28 mouse cellular contexts compared by ENCODE assay signal in the genomic region with DNA sequence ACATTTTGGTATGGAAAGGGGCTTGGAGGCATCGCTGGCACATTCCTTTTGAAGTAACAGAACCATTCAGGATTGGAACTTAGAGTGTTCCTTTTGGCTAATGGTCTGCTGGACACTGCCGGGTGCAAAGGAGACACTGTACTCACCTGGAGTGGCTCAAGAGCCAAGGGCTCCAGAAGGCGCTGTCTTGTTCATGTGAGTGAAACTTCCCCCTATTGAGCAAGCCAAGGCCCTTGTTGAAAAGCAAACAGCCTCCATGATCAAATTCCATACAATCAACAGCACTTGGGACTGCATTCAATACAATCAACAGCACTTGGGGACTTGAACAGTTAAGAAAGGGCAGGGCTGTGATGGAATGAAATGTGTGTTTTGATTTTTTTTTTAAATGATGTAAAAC.
DNase-seq lines count a peak whose midpoint lies in the region; ATAC-seq and TF ChIP-seq lines count a peak whose summit lies in the region.
"Had no signal": no experiment of that assay in that cellular context is flagged by ENCODE, and none has a peak within 500 bp of the region (broad histone marks: within the 10 kb centered on the region; RNA-seq: fewer than 3 reads in every experiment).

No protein-coding gene starts in this region.

- no peak for TF ChIP-seq EP300 in CH12.LX (IDR thresholded peaks at IDR 0.05; ENCODE audit: low read length)

- H3K4me3 ChIP-seq in CH12.LX (replicated peaks in 1 of 3; ENCODE audit: low read depth in 2 of 3, low read length in 2 of 3, poor library complexity in 1 of 3) = no peak overlapping the region
- no peak overlapping the region for H3K4me3 ChIP-seq in lung, embryonic 15.5 days
- H3K4me3 ChIP-seq: embryonic facial prominence, embryonic 10.5 days; embryonic facial prominence, embryonic 13.5 days; erythroblast, embryonic 14.5 days; forebrain, embryonic 12.5 days; forebrain, embryonic 15.5 days; heart, adult 2 months; heart, embryonic 10.5 days; heart, embryonic 13.5 days had no signal

- no peak for TF ChIP-seq CTCF in CH12.LX (conservative IDR thresholded peaks at IDR 0.05 in 1 of 2, IDR thresholded peaks at IDR 0.05 in 1 of 2; ENCODE audit: low read depth in 2 of 2, low read length in 2 of 2)

- TF ChIP-seq RAD21 in CH12.LX (IDR thresholded peaks at IDR 0.05; ENCODE audit: low read depth, low read length) = no peak

- WGBS in lung, embryonic 15.5 days = 71% methylated on average over 3 of the region's 3 CpGs

- H3K9ac ChIP-seq in CH12.LX (ENCODE audit: insufficient read depth, low read depth) = no peak overlapping the region
- H3K9ac ChIP-seq in lung, embryonic 15.5 days = no peak overlapping the region
- H3K9ac ChIP-seq: embryonic facial prominence, embryonic 13.5 days; forebrain, embryonic 12.5 days; forebrain, embryonic 15.5 days; heart, embryonic 13.5 days; hindbrain, embryonic 14.5 days had no signal

- H3K27me3 ChIP-seq in CH12.LX (replicated peaks) = no peaks in the 10 kb centered on the region
- H3K27me3 ChIP-seq in lung, embryonic 15.5 days = no peaks in the 10 kb centered on the region
- H3K27me3 ChIP-seq: embryonic facial prominence, embryonic 13.5 days; forebrain, embryonic 12.5 days; forebrain, embryonic 15.5 days; heart, embryonic 13.5 days had no signal

- peak overlapping the region; percentile 56; the same call in 1 of the 2 replicates for H3K4me2 ChIP-seq in CH12.LX (ENCODE audit: insufficient read depth, low read depth, poor library complexity, severe bottlenecking)
- no peak overlapping the region for H3K4me2 ChIP-seq in lung, embryonic 15.5 days
- H3K4me2 ChIP-seq: embryonic facial prominence, embryonic 13.5 days; forebrain, embryonic 12.5 days; forebrain, embryonic 15.5 days; heart, embryonic 13.5 days; hindbrain, embryonic 14.5 days had no signal

- no peak for DNase-seq in CH12.LX (ENCODE audit: extremely low read depth)
- peak; percentile 48 for DNase-seq in lung, postnatal 25 days (ENCODE audit: low spot score)
- no peak for DNase-seq in retina, postnatal 1 day
- no peak for DNase-seq in kidney, postnatal 10 days
- no peak for DNase-seq in adrenal gland, postnatal 10 days
- DNase-seq: adrenal gland, adult 8-10 months; adrenal gland, postnatal 36 days; cerebellum, adult 2 months; cerebellum, adult 9-11 months; cerebellum, postnatal 25 days; embryo, embryonic 11 days; gastrocnemius, postnatal 10 days; gastrocnemius, postnatal 36 days; heart, adult 2 months; heart, postnatal 14 days; heart, postnatal 4 days had no signal

- peaks cover 15 to 61% of the 10 kb centered on the region in 2 experiments for H3K4me1 ChIP-seq in CH12.LX (ENCODE audit: control insufficient read depth in 1 of 2, insufficient read depth in 2 of 2)
- H3K4me1 ChIP-seq in lung, embryonic 15.5 days = peaks cover 15% of the 10 kb centered on the region
- H3K4me1 ChIP-seq: forebrain, embryonic 12.5 days had no signal

- no peaks in the 10 kb centered on the region for H3K79me2 ChIP-seq in CH12.LX (replicated peaks; ENCODE audit: control insufficient read depth, extremely low read depth, insufficient read depth, poor library complexity, severe bottlenecking)

- H3K27ac ChIP-seq in CH12.LX (ENCODE audit: insufficient read depth, low read depth) = no peak overlapping the region
- peak overlapping the region; percentile 46; the same call in 1 of the 2 replicates for H3K27ac ChIP-seq in lung, embryonic 15.5 days
- H3K27ac ChIP-seq: embryonic facial prominence, embryonic 10.5 days; embryonic facial prominence, embryonic 13.5 days; forebrain, embryonic 12.5 days; forebrain, embryonic 15.5 days; heart, embryonic 10.5 days; heart, embryonic 13.5 days; hindbrain, embryonic 14.5 days; hindbrain, postnatal 0 days had no signal

- dilution Hi-C loops in CH12.LX (cut with MboI; ENCODE audit: extremely low pct_ligation_motif_present, extremely low pct_unique_long_range_greater_than_20kb, low sequenced_read_pairs) = no loop called here

- no peak; the same call in 1 of the 2 replicates for ATAC-seq in lung, embryonic 15.5 days (ENCODE audit: borderline replicate concordance, extremely low read depth, low FRiP score, low TSS enrichment)
- ATAC-seq: activated CD4-positive, CD25-positive, alpha-beta regulatory T cell, adult 4 months; CD4-positive, CD25-positive, alpha-beta regulatory T cell, adult 4 months; forebrain, embryonic 15.5 days; hindbrain, postnatal 0 days had no signal

- H3K9me3 ChIP-seq in CH12.LX (replicated peaks; ENCODE audit: low read length) = no peaks in the 10 kb centered on the region
- no peaks in the 10 kb centered on the region for H3K9me3 ChIP-seq in lung, embryonic 15.5 days
- H3K9me3 ChIP-seq: embryonic facial prominence, embryonic 10.5 days; embryonic facial prominence, embryonic 13.5 days; forebrain, embryonic 12.5 days; forebrain, embryonic 15.5 days; heart, embryonic 10.5 days; heart, embryonic 13.5 days had no signal

- no peak for TF ChIP-seq POLR2A in CH12.LX (IDR thresholded peaks at IDR 0.05; ENCODE audit: low read depth, low read length)

- H3K36me3 ChIP-seq in CH12.LX (replicated peaks in 1 of 2; ENCODE audit: control insufficient read depth in 1 of 2, insufficient read depth in 1 of 2, low read length in 1 of 2) = no peaks in the 10 kb centered on the region
- H3K36me3 ChIP-seq in lung, embryonic 15.5 days = no peaks in the 10 kb centered on the region
- H3K36me3 ChIP-seq: embryonic facial prominence, embryonic 10.5 days; embryonic facial prominence, embryonic 13.5 days; forebrain, embryonic 12.5 days; forebrain, embryonic 15.5 days; heart, embryonic 10.5 days; heart, embryonic 13.5 days had no signal

- in situ Hi-C loops in CH12.LX (cut with MboI; ENCODE audit: low pct_ligation_motif_present, low pct_unique_long_range_greater_than_20kb, low sequenced_read_pairs) = loop anchor here (10.0 kb wide), 1 partner anchor 83 kb away; no protein-coding TSS in a partner anchor

TF ChIP-seq in CH12.LX, 34 proteins besides CTCF, POLR2A, EP300 and RAD21:
- no peak for TF ChIP-seq NELFE (IDR thresholded peaks at IDR 0.05; ENCODE audit: low read depth, low read length)
- TF ChIP-seq SIN3A (IDR thresholded peaks at IDR 0.05; ENCODE audit: low read length) = peak; percentile 38; the same call in 1 of the 2 replicates
- TF ChIP-seq ZC3H11A (IDR thresholded peaks at IDR 0.05; ENCODE audit: low read depth, low read length) = no peak
- TF ChIP-seq MYC (IDR thresholded peaks at IDR 0.05; ENCODE audit: low read depth, low read length) = no peak
